ENCODE assay signal across 17 mouse cellular contexts in genomic region chr4:83380266-83380665, GRCm38 (mm10). TPM values are rescaled to one million over a fixed set of nuclear protein-coding genes. Genes with fewer than 3 reads are reported as not detected.
A peak's percentile ranks its signal among the peaks of the same experiment; 100 is the strongest.
DNase-seq lines count a peak whose midpoint lies in the region; ATAC-seq and TF ChIP-seq lines count a peak whose summit lies in the region.
"Had no signal": no experiment of that assay in that cellular context is flagged by ENCODE, and none has a peak within 500 bp of the region (broad histone marks: within the 10 kb centered on the region; RNA-seq: fewer than 3 reads in every experiment).

No protein-coding gene starts in this region.

- no peaks in the 10 kb centered on the region for H3K9me3 ChIP-seq in stomach, postnatal 0 days (ENCODE audit: control insufficient read depth, low read length)
- H3K9me3 ChIP-seq: embryonic facial prominence, embryonic 13.5 days; forebrain, embryonic 12.5 days; hindbrain, embryonic 12.5 days; limb, embryonic 15.5 days; lung, embryonic 15.5 days; megakaryocyte, embryonic 14.5 days; midbrain, embryonic 15.5 days had no signal

- no peak overlapping the region for H3K4me3 ChIP-seq in stomach, postnatal 0 days (ENCODE audit: low read depth, low read length)
- H3K4me3 ChIP-seq: embryonic facial prominence, embryonic 13.5 days; forebrain, embryonic 12.5 days; hindbrain, embryonic 12.5 days; limb, embryonic 15.5 days; lung, embryonic 15.5 days; megakaryocyte, embryonic 14.5 days; midbrain, embryonic 15.5 days had no signal

- H3K27ac ChIP-seq in stomach, postnatal 0 days (replicated peaks), result peak overlapping the region; percentile 18; the same call in 1 of the 2 replicates
- H3K27ac ChIP-seq: embryonic facial prominence, embryonic 13.5 days; forebrain, embryonic 12.5 days; hindbrain, embryonic 12.5 days; limb, embryonic 15.5 days; lung, embryonic 15.5 days; midbrain, embryonic 15.5 days had no signal

- 52% methylated on average over 4 of the region's 4 CpGs for WGBS in stomach, postnatal 0 days

- no peaks in the 10 kb centered on the region for H3K27me3 ChIP-seq in stomach, postnatal 0 days (ENCODE audit: control insufficient read depth, insufficient read depth, low read length)
- H3K27me3 ChIP-seq: embryonic facial prominence, embryonic 13.5 days; forebrain, embryonic 12.5 days; hindbrain, embryonic 12.5 days; limb, embryonic 15.5 days; lung, embryonic 15.5 days; midbrain, embryonic 15.5 days had no signal

- TF ChIP-seq CTCF in stomach, postnatal 0 days (IDR thresholded peaks at IDR 0.05; ENCODE audit: low read depth), result no peak

- no peaks in the 10 kb centered on the region for H3K4me1 ChIP-seq in stomach, postnatal 0 days (replicated peaks; ENCODE audit: control insufficient read depth, insufficient read depth)
- H3K4me1 ChIP-seq: forebrain, embryonic 12.5 days; hindbrain, embryonic 12.5 days; limb, embryonic 15.5 days; megakaryocyte, embryonic 14.5 days; midbrain, embryonic 15.5 days had no signal

- no peak overlapping the region for H3K4me2 ChIP-seq in stomach, postnatal 0 days (replicated peaks; ENCODE audit: low read depth)
- H3K4me2 ChIP-seq: embryonic facial prominence, embryonic 13.5 days; forebrain, embryonic 12.5 days; hindbrain, embryonic 12.5 days; limb, embryonic 15.5 days; lung, embryonic 15.5 days; midbrain, embryonic 15.5 days had no signal

- peak; percentile 67 for TF ChIP-seq EP300 in stomach, postnatal 0 days (optimal IDR thresholded peaks at IDR 0.05)

- no peaks in the 10 kb centered on the region for H3K36me3 ChIP-seq in stomach, postnatal 0 days (ENCODE audit: control insufficient read depth, insufficient read depth, low read length)
- H3K36me3 ChIP-seq: embryonic facial prominence, embryonic 13.5 days; forebrain, embryonic 12.5 days; hindbrain, embryonic 12.5 days; limb, embryonic 15.5 days; lung, embryonic 15.5 days; midbrain, embryonic 15.5 days had no signal

- ATAC-seq in stomach, postnatal 0 days (ENCODE audit: low FRiP score, low TSS enrichment), result no peak; the same call in 1 of the 2 replicates
- ATAC-seq: midbrain, embryonic 15.5 days had no signal

- DNase-seq in urinary bladder, postnatal 14 days (ENCODE audit: low spot score), result peak; percentile 26
- DNase-seq in urinary bladder, postnatal 4 days (ENCODE audit: low spot score in 2 of 2), result no peak
- peak; percentile 95 for DNase-seq in NIH3T3 (ENCODE audit: low read depth)
- DNase-seq in brain, adult 2 months (ENCODE audit: low read depth, low spot score), result peak; percentile 38
- DNase-seq in stomach, postnatal 0 days (ENCODE audit: low spot score), result no peak
- DNase-seq in right cerebral cortex, postnatal 14 days, result no peak
- no peak for DNase-seq in spleen, postnatal 4 days (ENCODE audit: low spot score in 2 of 2)
- DNase-seq: cerebellum, adult 9-10 months; gastrocnemius, postnatal 25 days; kidney, adult 9 months had no signal

- no peak overlapping the region for H3K9ac ChIP-seq in stomach, postnatal 0 days (ENCODE audit: low read length)
- H3K9ac ChIP-seq: embryonic facial prominence, embryonic 13.5 days; forebrain, embryonic 12.5 days; hindbrain, embryonic 12.5 days; limb, embryonic 15.5 days; lung, embryonic 15.5 days; midbrain, embryonic 15.5 days had no signal

RNA-seq across cellular contexts. Expression of gene Snapc3, which starts 37.3 kb away (rescaled TPM):
- 14.7 and 16.6 TPM in 2 replicates for polyA plus RNA-seq in stomach, postnatal 0 days (2015; fragmentation: Nextera tagmentation; extraction: Ambion mirVana)

RNA-seq across cellular contexts. Expression of gene Ttc39b, which starts 56.2 kb away (rescaled TPM):
- 14.0 and 15.7 TPM in 2 replicates for polyA plus RNA-seq in stomach, postnatal 0 days (2015; fragmentation: Nextera tagmentation; extraction: Ambion mirVana)

Comparison
In these comparisons a context has a peak if more than half of its experiments do, and no peak if none do; other contexts are left out.
1. DNase-seq: peak in urinary bladder, postnatal 14 days (single experiment), NIH3T3 (single experiment) and brain, adult 2 months (single experiment); none in urinary bladder, postnatal 4 days (0 of 2), stomach, postnatal 0 days (single experiment), right cerebral cortex, postnatal 14 days (single experiment) and spleen, postnatal 4 days (0 of 2).